Mouse (Mus musculus): ENCODE data around the gene Pex1.
"Not testable (repeated sequence)": the region's sequence is repeated elsewhere in the genome, so short reads cannot be mapped to it uniquely, and the experiment has no call there.

The Pex1 gene

GRCm38 (mm10) chr5:3644621-3645020 is 48.8 kb downstream of the Pex1 start:
- DNase-seq (ENCODE audit: low read depth, low spot score) = no peak

- DNase-seq (ENCODE audit: low read depth, low spot score) = no peak
These were observed 49.5 kb downstream of the Pex1 start for GRCm38 (mm10) chr5:3645326-3645725.

- DNase-seq (ENCODE audit: low read depth, low spot score) = no peak
These were observed 50.7 kb downstream of the Pex1 start for GRCm38 (mm10) chr5:3646539-3646938.

- peak; percentile 64 for DNase-seq (ENCODE audit: low read depth, low spot score)
These were observed 51.3 kb downstream of the Pex1 start for GRCm38 (mm10) chr5:3646991-3647707.

GRCm38 (mm10) chr5:3647708-3648121 is 51.8 kb downstream of the Pex1 start:
- peak; percentile 90 for DNase-seq (ENCODE audit: low read depth, low spot score)

- DNase-seq (ENCODE audit: low read depth, low spot score) = no peak
These were observed 52.5 kb downstream of the Pex1 start for GRCm38 (mm10) chr5:3648206-3648848.

- DNase-seq (ENCODE audit: low read depth, low spot score) = no peak
These were observed 53.0 kb downstream of the Pex1 start for GRCm38 (mm10) chr5:3648849-3649210.

- no peak for DNase-seq (ENCODE audit: low read depth, low spot score)
These were observed 55.0 kb downstream of the Pex1 start, which contains the start of gene Tmbim7 for GRCm38 (mm10) chr5:3650881-3651280. Gene Tmbim7, plus strand, starts transcription at chr5:3651181.

- DNase-seq (ENCODE audit: low read depth, low spot score) = no peak
These were observed 55.8 kb downstream of the Pex1 start for GRCm38 (mm10) chr5:3651621-3652020.

GRCm38 (mm10) chr5:3652903-3653575 is 57.2 kb downstream of the Pex1 start:
- DNase-seq (ENCODE audit: low read depth, low spot score) = not testable (repeated sequence)

GRCm38 (mm10) chr5:3653801-3654200 is 57.9 kb downstream of the Pex1 start:
- no peak for DNase-seq (ENCODE audit: low read depth, low spot score)

GRCm38 (mm10) chr5:3657085-3657484 is 61.2 kb downstream of the Pex1 start, which contains the start of gene Gatad1:
Gene Gatad1, minus strand, starts transcription at chr5:3657185.
- DNase-seq (ENCODE audit: low read depth, low spot score) = no peak

- DNase-seq (ENCODE audit: low read depth, low spot score) = no peak
These were observed 69.4 kb downstream of the Pex1 start for GRCm38 (mm10) chr5:3665225-3665624.

- DNase-seq (ENCODE audit: low read depth, low spot score) = no peak
These were observed 70.7 kb downstream of the Pex1 start for GRCm38 (mm10) chr5:3666585-3666984.

GRCm38 (mm10) chr5:3669938-3670554 is 74.2 kb downstream of the Pex1 start:
- DNase-seq (ENCODE audit: low read depth, low spot score) = peak; percentile 13
